Comparison of ENCODE assay signal across 8 mouse cellular contexts in the genomic region with DNA sequence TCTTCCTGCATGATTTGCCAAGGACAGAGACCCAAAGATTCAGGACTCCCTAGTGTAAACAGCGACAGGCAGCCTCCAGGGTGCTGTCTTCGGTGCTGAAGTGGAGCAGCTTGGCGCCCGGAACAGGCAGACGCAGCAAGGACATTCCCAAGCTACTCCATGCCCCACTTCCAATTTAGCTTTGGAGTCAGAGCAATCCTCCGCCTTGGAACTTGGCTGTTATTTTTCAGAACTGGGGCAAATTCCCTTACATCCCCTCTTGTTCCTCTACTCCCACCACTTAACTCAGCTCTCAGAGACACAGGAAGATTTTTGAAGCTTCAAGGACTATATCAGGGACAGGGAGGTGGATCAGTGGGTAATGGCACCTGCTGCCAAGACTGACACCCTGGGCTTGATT.
DNase-seq lines count a peak whose midpoint lies in the region; ATAC-seq and TF ChIP-seq lines count a peak whose summit lies in the region.

No protein-coding gene starts in this region.

- WGBS in midbrain, postnatal 0 days = 22% methylated on average over 6 of the region's 6 CpGs
- 11% methylated on average over 6 of the region's 6 CpGs for WGBS in forebrain, embryonic 14.5 days

- TF ChIP-seq CTCF in midbrain, postnatal 0 days (IDR thresholded peaks at IDR 0.05) = no peak

- H3K4me2 ChIP-seq in midbrain, postnatal 0 days (ENCODE audit: low read depth, low read length, poor library complexity, severe bottlenecking) = no peak overlapping the region
- H3K4me2 ChIP-seq in forebrain, embryonic 14.5 days (ENCODE audit: low read length) = no peak overlapping the region

- no peak overlapping the region for H3K27ac ChIP-seq in midbrain, postnatal 0 days (ENCODE audit: low read depth, low read length)
- H3K27ac ChIP-seq in forebrain, embryonic 14.5 days (ENCODE audit: low read depth, low read length) = no peak overlapping the region

- H3K36me3 ChIP-seq in midbrain, postnatal 0 days (ENCODE audit: insufficient read depth, low read length) = no peaks in the 10 kb centered on the region
- no peaks in the 10 kb centered on the region for H3K36me3 ChIP-seq in forebrain, embryonic 14.5 days (ENCODE audit: control insufficient read depth, insufficient read depth, low read length)

- no peaks in the 10 kb centered on the region for H3K4me1 ChIP-seq in midbrain, postnatal 0 days (ENCODE audit: insufficient read depth, low read length)
- H3K4me1 ChIP-seq in forebrain, embryonic 14.5 days (ENCODE audit: control insufficient read depth, insufficient read depth, low read length) = peaks cover 3% of the 10 kb centered on the region; the same call in 1 of the 2 replicates

- H3K4me3 ChIP-seq in midbrain, postnatal 0 days (ENCODE audit: low read depth, low read length) = no peak overlapping the region
- H3K4me3 ChIP-seq in forebrain, embryonic 14.5 days (ENCODE audit: low read depth, low read length) = no peak overlapping the region

- no peaks in the 10 kb centered on the region for H3K9me3 ChIP-seq in midbrain, postnatal 0 days (ENCODE audit: low read length)
- H3K9me3 ChIP-seq in forebrain, embryonic 14.5 days (replicated peaks; ENCODE audit: control insufficient read depth, low read length) = no peaks in the 10 kb centered on the region

- no peak overlapping the region for H3K9ac ChIP-seq in midbrain, postnatal 0 days (replicated peaks; ENCODE audit: low read length, poor library complexity, severe bottlenecking)
- no peak overlapping the region for H3K9ac ChIP-seq in forebrain, embryonic 14.5 days (ENCODE audit: low read length)

- H3K27me3 ChIP-seq in midbrain, postnatal 0 days (ENCODE audit: insufficient read depth, low read length) = no peaks in the 10 kb centered on the region
- H3K27me3 ChIP-seq in forebrain, embryonic 14.5 days (replicated peaks; ENCODE audit: control insufficient read depth, insufficient read depth, low read length) = no peaks in the 10 kb centered on the region

- no peak for ATAC-seq in midbrain, postnatal 0 days (ENCODE audit: low FRiP score)
- no peak for ATAC-seq in forebrain, embryonic 14.5 days

- peak; percentile 74 for DNase-seq in heart, postnatal 4 days
- DNase-seq in heart, adult 9 months (ENCODE audit: low spot score in 2 of 2) = no peak
- peak; percentile 17 for DNase-seq in urinary bladder, postnatal 25 days (ENCODE audit: low spot score)
- DNase-seq in urinary bladder, adult 2 months (ENCODE audit: low spot score) = no peak
- peak; percentile 63 for DNase-seq in forelimb bud, embryonic 11.5 days (ENCODE audit: low read depth, low spot score)
- DNase-seq in testis, postnatal 14 days (ENCODE audit: low spot score) = peak; percentile 21
- DNase-seq in midbrain, postnatal 0 days (ENCODE audit: low spot score) = no peak
- DNase-seq in forebrain, embryonic 14.5 days (ENCODE audit: low spot score) = no peak

Comparison
In these comparisons a context has a peak if more than half of its experiments do, and no peak if none do; other contexts are left out.
1. DNase-seq: peak in heart, postnatal 4 days (single experiment), urinary bladder, postnatal 25 days (single experiment), forelimb bud, embryonic 11.5 days (single experiment) and testis, postnatal 14 days (single experiment); none in heart, adult 9 months (0 of 2), urinary bladder, adult 2 months (single experiment), midbrain, postnatal 0 days (single experiment) and forebrain, embryonic 14.5 days (single experiment).